Mouse (Mus musculus): ENCODE measurements around the gene 2810459M11Rik. TPM values are rescaled to one million over a fixed set of nuclear protein-coding genes. Genes with fewer than 3 reads are reported as not detected.
A peak's percentile ranks its signal among the peaks of the same experiment; 100 is the strongest.
"Not testable (repeated sequence)": the region's sequence is repeated elsewhere in the genome, so short reads cannot be mapped to it uniquely, and the experiment has no call there.

2810459M11Rik gene
- 10.8 and 14.3 TPM in 2 replicates for polyA plus RNA-seq (2015; fragmentation: Nextera tagmentation; extraction: Ambion mirVana)

DNA sequence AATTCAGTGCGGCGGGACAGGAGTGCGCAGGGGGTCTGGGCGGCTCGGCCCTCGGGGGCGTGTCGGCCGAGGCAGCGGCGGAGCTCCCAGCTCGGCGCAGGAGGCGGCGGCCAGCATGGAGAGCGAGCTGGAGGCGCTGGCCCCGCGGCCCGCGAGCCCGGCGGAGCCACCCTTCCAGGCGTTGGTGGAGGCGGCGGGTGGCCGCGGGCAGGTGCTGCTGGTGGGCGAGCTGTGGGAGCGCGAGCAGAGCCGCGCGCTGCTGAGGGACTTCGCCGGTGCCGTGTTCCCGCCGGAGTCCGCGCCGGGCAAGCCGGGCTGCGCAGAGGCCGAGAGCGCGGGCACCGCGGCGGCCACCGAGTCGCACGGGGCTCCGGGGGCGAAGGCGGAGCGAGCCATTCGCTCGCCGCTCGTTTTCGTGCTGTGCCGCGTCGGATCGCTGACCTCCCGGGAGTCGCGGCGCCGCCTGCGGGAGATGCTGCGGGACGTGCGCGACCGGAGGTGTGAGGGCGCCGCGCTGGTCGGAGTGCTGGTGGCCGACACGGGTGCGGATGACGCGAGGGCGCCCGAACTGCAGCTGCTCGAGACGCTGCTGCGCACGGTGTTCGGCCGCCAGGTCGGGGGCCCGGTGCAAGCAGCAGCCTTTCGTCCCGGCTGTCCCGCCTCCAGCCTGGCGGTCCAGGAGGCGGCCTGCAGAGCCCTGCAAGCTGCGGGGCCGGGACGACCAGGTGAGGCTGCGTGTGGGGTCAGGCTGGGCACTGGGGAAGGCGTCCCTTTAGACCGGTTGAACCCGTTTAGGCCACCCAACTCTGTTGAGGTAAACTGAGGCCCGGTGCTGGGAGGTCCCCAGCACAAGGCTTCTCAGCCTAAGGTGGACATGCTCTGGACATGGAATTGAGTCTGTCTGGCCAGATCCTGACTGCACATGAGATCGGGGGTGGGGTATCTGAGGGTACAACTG, at the start of gene 2810459M11Rik:
TSS of gene 2810459M11Rik (plus strand) at position 16 of the 958 bp plus-strand sequence.
- Histone ChIP-seq H3K4me3 (peak within 1 kb of the TSS; percentile 64), H3K4me1 (replicated peaks) (peaks cover 15% of the 10 kb centered on the region), H3K36me3 (no peaks in the 10 kb centered on the region), H3K4me2 (peak within 1 kb of the TSS; percentile 94), H3K27me3 (peaks cover 33% of the 10 kb centered on the region), H3K9me3 (no peaks in the 10 kb centered on the region), H3K27ac (replicated peaks) (peak within 1 kb of the TSS; percentile 58), H3K9ac (peak within 1 kb of the TSS; percentile 66)
- under 1% methylated on average over 107 of the region's 110 CpGs for WGBS
- peak; percentile 87 for ATAC-seq (ENCODE audit: low FRiP score, low read depth)

GRCm38 (mm10) chr1:85997221-85997620, 48.4 kb upstream of the 2810459M11Rik start:
- Histone ChIP-seq H3K27me3 (no peaks in the 10 kb centered on the region), H3K27ac (replicated peaks) (no peak overlapping the region), H3K4me3 (no peak overlapping the region), H3K36me3 (no peaks in the 10 kb centered on the region), H3K9me3 (no peaks in the 10 kb centered on the region), H3K4me2 (no peak overlapping the region), H3K9ac (no peak overlapping the region), H3K4me1 (replicated peaks) (no peaks in the 10 kb centered on the region)
- ATAC-seq (ENCODE audit: low FRiP score, low read depth), result no peak
- 100% methylated on average over 1 of the region's 1 CpGs for WGBS

GRCm38 (mm10) chr1:85998012-85998411, 47.7 kb upstream of the 2810459M11Rik start:
- H3K27me3 ChIP-seq, result no peaks in the 10 kb centered on the region
- 90% methylated on average over 4 of the region's 4 CpGs for WGBS
- H3K4me3 ChIP-seq, result no peak overlapping the region
- no peak overlapping the region for H3K9ac ChIP-seq
- no peak overlapping the region for H3K27ac ChIP-seq (replicated peaks)
- H3K36me3 ChIP-seq, result no peaks in the 10 kb centered on the region
- no peak overlapping the region for H3K4me2 ChIP-seq
- no peak for ATAC-seq (ENCODE audit: low FRiP score, low read depth)
- H3K9me3 ChIP-seq, result no peaks in the 10 kb centered on the region
- no peaks in the 10 kb centered on the region for H3K4me1 ChIP-seq (replicated peaks)

DNA sequence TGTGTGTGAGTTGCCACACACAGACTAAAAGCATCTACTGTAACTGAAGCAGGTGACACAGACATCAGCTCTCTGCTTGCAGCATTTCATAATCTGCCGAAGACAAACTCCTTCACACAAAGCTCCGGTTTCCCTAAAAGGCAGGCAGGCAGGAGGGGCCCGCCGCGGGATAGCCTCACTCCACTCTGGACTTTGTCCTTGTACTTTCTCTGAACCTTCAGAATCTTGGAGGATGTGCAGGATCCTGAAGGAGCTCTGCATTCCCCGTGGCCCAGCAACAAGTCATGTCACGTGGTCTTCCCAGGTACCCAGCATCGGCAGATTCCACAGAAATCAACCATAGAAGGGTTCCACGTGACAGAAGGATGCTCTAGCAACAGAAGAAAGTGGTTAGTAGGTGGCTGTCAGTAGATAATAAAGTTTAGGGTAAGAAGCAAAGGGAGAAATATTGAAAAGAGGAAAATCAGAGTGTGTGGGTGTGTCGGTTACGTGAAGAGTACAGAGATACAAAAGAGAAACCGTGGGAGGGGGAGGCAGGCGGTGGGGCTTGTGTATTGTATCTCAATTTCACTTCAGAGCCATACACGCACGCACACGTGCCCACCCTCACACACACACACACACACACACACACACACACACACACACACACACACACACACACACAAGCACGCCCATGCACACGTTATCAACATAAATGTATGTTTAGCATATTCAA, 45.7 kb upstream of the 2810459M11Rik start:
- H3K4me1 ChIP-seq (replicated peaks), result no peaks in the 10 kb centered on the region
- H3K4me3 ChIP-seq, result no peak overlapping the region
- WGBS, result 86% methylated on average over 17 of the region's 18 CpGs
- H3K9ac ChIP-seq, result no peak overlapping the region
- H3K27me3 ChIP-seq, result no peaks in the 10 kb centered on the region
- H3K4me2 ChIP-seq, result no peak overlapping the region
- no peak overlapping the region for H3K27ac ChIP-seq (replicated peaks)
- H3K36me3 ChIP-seq, result no peaks in the 10 kb centered on the region
- H3K9me3 ChIP-seq, result no peaks in the 10 kb centered on the region
- no peak for ATAC-seq (ENCODE audit: low FRiP score, low read depth)

DNA sequence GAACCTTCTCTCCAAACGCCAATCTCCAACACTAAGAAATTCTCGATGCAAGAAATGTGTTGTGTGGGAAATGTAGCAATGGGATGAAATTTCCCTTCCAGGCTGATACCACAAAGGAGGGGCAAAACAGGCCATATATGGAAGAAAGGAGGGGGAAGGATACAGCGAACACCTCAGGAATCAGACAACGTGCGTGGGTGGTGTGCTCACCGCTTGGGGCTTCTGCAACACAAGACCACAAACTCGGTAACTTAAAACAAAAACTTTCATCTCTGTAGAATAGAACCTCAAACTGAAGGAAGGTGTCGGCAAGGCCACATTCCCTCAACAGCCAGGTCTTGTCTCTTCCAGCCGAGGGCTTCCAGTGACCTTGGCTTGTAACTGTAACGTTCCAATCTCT, 40.1 kb upstream of the 2810459M11Rik start:
- Histone ChIP-seq H3K4me3 (no peak overlapping the region), H3K4me2 (no peak overlapping the region), H3K36me3 (no peaks in the 10 kb centered on the region), H3K9me3 (no peaks in the 10 kb centered on the region), H3K27ac (replicated peaks) (no peak overlapping the region), H3K4me1 (replicated peaks) (0 out of 2 replicates have a peak, but pooled peaks cover 4% of the 10 kb centered on the region), H3K27me3 (no peaks in the 10 kb centered on the region), H3K9ac (no peak overlapping the region)
- ATAC-seq (ENCODE audit: low FRiP score, low read depth), result no peak
- 95% methylated on average over 10 of the region's 10 CpGs for WGBS

GRCm38 (mm10) chr1:86006040-86006439, 39.6 kb upstream of the 2810459M11Rik start:
- WGBS, result 91% methylated on average over 6 of the region's 6 CpGs
- no peak for ATAC-seq (ENCODE audit: low FRiP score, low read depth)
- H3K4me1 ChIP-seq (replicated peaks), result 0 out of 2 replicates have a peak, but pooled peaks cover 4% of the 10 kb centered on the region
- no peak overlapping the region for H3K27ac ChIP-seq (replicated peaks)
- no peaks in the 10 kb centered on the region for H3K9me3 ChIP-seq
- no peak overlapping the region for H3K4me3 ChIP-seq
- H3K9ac ChIP-seq, result no peak overlapping the region
- H3K4me2 ChIP-seq, result no peak overlapping the region
- no peaks in the 10 kb centered on the region for H3K27me3 ChIP-seq
- H3K36me3 ChIP-seq, result no peaks in the 10 kb centered on the region

DNA sequence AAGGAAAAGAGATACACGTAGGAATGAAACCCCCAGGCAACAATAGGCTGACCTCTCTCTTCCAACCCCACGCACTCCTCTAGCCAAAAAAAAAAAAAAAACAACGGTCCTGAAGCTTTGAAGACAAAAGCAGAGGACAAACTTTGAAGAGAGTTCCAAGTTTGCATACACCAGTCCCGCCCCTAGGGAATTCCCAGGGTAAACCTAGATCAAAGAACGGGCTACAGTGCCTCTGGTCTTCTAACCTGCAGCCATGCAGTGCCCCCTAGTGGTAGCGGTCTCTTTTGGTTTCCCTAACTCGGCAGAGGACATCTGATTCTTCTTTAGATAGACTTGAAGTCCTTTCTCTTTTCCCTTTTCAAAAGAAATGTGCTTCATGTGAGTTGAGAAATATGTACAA, 37.9 kb upstream of the 2810459M11Rik start:
- Histone ChIP-seq H3K27me3 (no peaks in the 10 kb centered on the region), H3K36me3 (no peaks in the 10 kb centered on the region), H3K4me1 (replicated peaks) (0 out of 2 replicates have a peak, but pooled peaks cover 4% of the 10 kb centered on the region), H3K4me3 (no peak overlapping the region), H3K9me3 (no peaks in the 10 kb centered on the region), H3K9ac (no peak overlapping the region), H3K27ac (replicated peaks) (no peak overlapping the region), H3K4me2 (no peak overlapping the region)
- 3% methylated on average over 7 of the region's 7 CpGs for WGBS
- ATAC-seq (ENCODE audit: low FRiP score, low read depth), result peak; percentile 87

- H3K9me3 ChIP-seq; H3K4me3 ChIP-seq; H3K9ac ChIP-seq; H3K4me2 ChIP-seq; H3K27ac ChIP-seq (replicated peaks); ATAC-seq (ENCODE audit: low FRiP score, low read depth); H3K36me3 ChIP-seq: not testable (repeated sequence)
- peaks cover 13% of the 10 kb centered on the region for H3K4me1 ChIP-seq (replicated peaks)
- 97% methylated on average over 9 of the region's 9 CpGs for WGBS
- H3K27me3 ChIP-seq, result peaks cover 18% of the 10 kb centered on the region
Observed at GRCm38 (mm10) chr1:86015758-86016157, 29.9 kb upstream of the 2810459M11Rik start.

- 90% methylated on average over 8 of the region's 8 CpGs for WGBS
- Histone ChIP-seq H3K27me3 (peaks cover 18% of the 10 kb centered on the region), H3K9me3 (no peaks in the 10 kb centered on the region), H3K4me3 (no peak within 1 kb of the TSS), H3K36me3 (no peaks in the 10 kb centered on the region), H3K4me2 (no peak within 1 kb of the TSS), H3K27ac (replicated peaks) (no peak within 1 kb of the TSS), H3K9ac (no peak within 1 kb of the TSS), H3K4me1 (replicated peaks) (peaks cover 13% of the 10 kb centered on the region)
- ATAC-seq (ENCODE audit: low FRiP score, low read depth), result no peak
Observed at GRCm38 (mm10) chr1:86016516-86016915, 29.1 kb upstream of the 2810459M11Rik start, which contains the start of gene Spata3. Gene Spata3 (plus strand): TSS chr1:86016816.

DNA sequence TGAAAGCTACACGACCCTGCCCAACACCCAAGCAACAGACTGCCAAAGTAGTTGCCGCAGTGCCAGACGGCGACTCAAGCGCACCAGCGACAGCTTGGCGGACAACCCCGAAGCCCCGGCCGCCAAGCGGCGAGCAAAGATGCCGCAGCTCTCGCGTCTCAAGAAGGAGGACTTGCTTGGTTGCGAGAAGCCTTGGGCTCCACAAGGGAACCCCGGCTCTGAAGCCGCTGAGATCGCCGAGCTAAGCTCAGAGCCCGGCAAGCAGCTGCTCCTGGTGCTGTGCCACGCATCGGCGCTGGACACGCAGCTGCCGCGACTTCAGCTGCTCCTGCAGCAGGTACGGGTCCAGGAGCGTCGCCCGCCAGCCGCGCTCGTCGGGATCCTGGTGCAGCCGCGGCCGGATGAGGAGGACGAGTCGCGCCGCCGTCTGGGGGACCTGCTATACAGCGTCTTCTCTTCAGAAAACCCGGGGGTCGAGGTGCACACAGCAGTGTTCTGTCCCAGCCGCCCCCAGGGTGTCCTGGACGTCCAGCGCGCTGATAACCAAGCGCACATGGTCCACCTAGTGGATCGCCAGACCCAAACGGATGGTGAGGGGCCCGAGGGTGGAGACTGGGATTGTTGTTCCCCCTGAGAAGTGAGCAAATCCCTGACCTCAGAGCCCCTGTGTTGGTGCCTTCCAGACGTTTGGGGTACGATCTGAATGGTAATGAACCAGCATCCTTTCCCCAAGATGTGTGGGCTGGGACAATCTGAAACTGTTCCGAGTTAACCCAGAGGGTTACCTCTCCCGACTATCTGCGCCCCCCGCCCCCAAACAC, 27.2 kb upstream of the 2810459M11Rik start:
- Histone ChIP-seq H3K27ac (replicated peaks) (peak overlapping the region; percentile 40; the same call in 1 of the 2 replicates), H3K27me3 (peaks cover 18% of the 10 kb centered on the region), H3K36me3 (no peaks in the 10 kb centered on the region), H3K4me2 (peak overlapping the region; percentile 90), H3K9me3 (no peaks in the 10 kb centered on the region), H3K4me3 (peak overlapping the region; percentile 49), H3K4me1 (replicated peaks) (peaks cover 13% of the 10 kb centered on the region), H3K9ac (peak overlapping the region; percentile 64)
- 3% methylated on average over 60 of the region's 60 CpGs for WGBS
- ATAC-seq (ENCODE audit: low FRiP score, low read depth), result peak; percentile 86

- Histone ChIP-seq H3K9me3 (no peaks in the 10 kb centered on the region), H3K4me1 (replicated peaks) (peaks cover 13% of the 10 kb centered on the region), H3K9ac (no peak overlapping the region), H3K4me2 (no peak overlapping the region), H3K27ac (replicated peaks) (no peak overlapping the region), H3K27me3 (peaks cover 18% of the 10 kb centered on the region), H3K4me3 (no peak overlapping the region), H3K36me3 (no peaks in the 10 kb centered on the region)
- no peak for ATAC-seq (ENCODE audit: low FRiP score, low read depth)
- WGBS, result 75% methylated on average over 11 of the region's 11 CpGs
Observed at GRCm38 (mm10) chr1:86021365-86021989, 24.2 kb upstream of the 2810459M11Rik start.
